Mouse (Mus musculus) MEL (cell line): Measurements from ENCODE around the gene Olfr1328. TPM values are rescaled to one million over a fixed set of nuclear protein-coding genes. Genes with fewer than 3 reads are reported as not detected.

Source experiments
- DNase-seq: peaks from one replicate; pipeline ENCODE4 v3.0.0; 2011; ENCODE audit warnings: low read depth, low spot score
- H3K27ac ChIP-seq: 2 replicates; pipeline ENCODE4 v1.5.1; 2012; ENCODE audit warnings: low read depth, mild to moderate bottlenecking, control low read depth, low read length, moderate library complexity; ENCODE audit not compliant: control insufficient read depth
- H3K27me3 ChIP-seq, 2 experiments: fragments of 150-350 bp in 1 of 2; sonication (generic) in 1 of 2; 2 replicates each; pipeline ENCODE4 v1.6.1; 2012; ENCODE audit warnings: low read length in 2 of 2, mild to moderate bottlenecking in 2 of 2, improper control_type of control experiment in 1 of 2, moderate library complexity in 1 of 2; ENCODE audit not compliant: insufficient read depth in 2 of 2, control insufficient read depth in 1 of 2
- H3K36me3 ChIP-seq, 2 experiments: 2 replicates each; pipeline ENCODE4 v1.6.1; 2012 to 2014; ENCODE audit warnings: low read length in 2 of 2, improper control_type of control experiment in 1 of 2, inconsistent platforms in 1 of 2, mild to moderate bottlenecking in 1 of 2; ENCODE audit not compliant: insufficient read depth in 2 of 2, control insufficient read depth in 1 of 2
- H3K4me1 ChIP-seq, 2 experiments: fragments of 150-350 bp in 1 of 2; sonication (generic) in 1 of 2; 2 replicates each; pipeline ENCODE4 v1.6.1; 2012; ENCODE audit warnings: low read length in 2 of 2, improper control_type of control experiment in 1 of 2, mild to moderate bottlenecking in 1 of 2; ENCODE audit not compliant: insufficient read depth in 2 of 2, control insufficient read depth in 1 of 2
- H3K4me3 ChIP-seq, 2 experiments: fragments of 150-350 bp in 1 of 2; sonication (generic) in 1 of 2; 2 replicates each; pipeline ENCODE4 v1.5.1; 2012; ENCODE audit warnings: low read depth in 2 of 2, low read length in 2 of 2, mild to moderate bottlenecking in 2 of 2, moderate library complexity in 2 of 2, control low read depth in 1 of 2, improper control_type of control experiment in 1 of 2; ENCODE audit not compliant: control insufficient read depth in 1 of 2, insufficient read depth in 1 of 2
- H3K79me2 ChIP-seq: 2 replicates; pipeline ENCODE4 v1.6.1; 2012; ENCODE audit warnings: mild to moderate bottlenecking, low read length, moderate library complexity; ENCODE audit not compliant: control insufficient read depth, poor library complexity, insufficient read depth
- H3K9ac ChIP-seq: 2 replicates; pipeline ENCODE4 v1.6.1; 2012; ENCODE audit warnings: low read depth, mild to moderate bottlenecking, control low read depth, low read length, moderate library complexity; ENCODE audit not compliant: control insufficient read depth, poor library complexity, severe bottlenecking
- H3K9me3 ChIP-seq: fragments of 150-350 bp; sonication (generic); replicated peaks from 2 replicates; pipeline ENCODE4 v1.6.1; 2012; ENCODE audit warnings: mild to moderate bottlenecking, low read length, improper control_type of control experiment, moderate library complexity; ENCODE audit not compliant: insufficient read depth
- CHD1 ChIP-seq: IDR thresholded peaks from 2 replicates; pipeline ENCODE4 v1.6.1; 2012; ENCODE audit warnings: low read depth, mild to moderate bottlenecking, inconsistent platforms, low read length, improper control_type of control experiment
- ETS1 ChIP-seq: IDR thresholded peaks from 2 replicates; pipeline ENCODE4 v1.6.1; 2012; ENCODE audit warnings: low read depth, mild to moderate bottlenecking, inconsistent platforms, low read length, improper control_type of control experiment, moderate library complexity
- MYC ChIP-seq: IDR thresholded peaks from 2 replicates; pipeline ENCODE4 v1.6.1; 2011; ENCODE audit warnings: low read depth, mild to moderate bottlenecking, low read length, improper control_type of control experiment, moderate library complexity
- RAD21 ChIP-seq: IDR thresholded peaks from 2 replicates; pipeline ENCODE4 v1.6.1; 2011; ENCODE audit warnings: mild to moderate bottlenecking, low read depth, low read length, improper control_type of control experiment
- SMC3 ChIP-seq: IDR thresholded peaks from 2 replicates; pipeline ENCODE4 v1.6.1; 2011; ENCODE audit warnings: low read depth, low read length, improper control_type of control experiment
- polyA plus RNA-seq, 2 experiments: library from polyadenylated mRNA; stranded (reverse) in 1 of 2; unstranded in 1 of 2; fragments of >175 nt in 1 of 2; fragments of >200 nt in 1 of 2; gene quantifications; 2 replicates each; pipeline versions ENCODE4 v1.2.1 to v1.2.4; 2012; ENCODE audit warnings: low replicate concordance in 2 of 2, low read depth in 1 of 2; ENCODE audit not compliant: insufficient read length in 2 of 2, insufficient read depth in 1 of 2, missing spikeins in 1 of 2
- total RNA-seq: library from RNA; depleted of rRNA; stranded (reverse); fragments of 300-350 nt; gene quantifications from 2 replicates; pipeline ENCODE4 v1.2.3, GENCODE M21; 2012; rRNA removed

Gene Olfr1328
- total and polyA plus RNA-seq, 3 experiments: not detected

GRCm38 (mm10) chr4:118901981-118902380, 36.4 kb downstream of the Olfr1328 start:
- Histone ChIP-seq H3K4me3 (no peak overlapping the region), H3K27me3 (no peaks in the 10 kb centered on the region), H3K4me1 (no peaks in the 10 kb centered on the region), H3K36me3 (no peaks in the 10 kb centered on the region), H3K79me2 (no peaks in the 10 kb centered on the region), H3K9ac (no peak overlapping the region), H3K9me3 (no peaks in the 10 kb centered on the region), H3K27ac (no peak overlapping the region)
- no peak for DNase-seq
- TF ChIP-seq ETS1: no peak
- TF ChIP-seq RAD21: no peak

GRCm38 (mm10) chr4:118888297-118888696, 50.1 kb downstream of the Olfr1328 start, which contains the start of gene Olfr1330:
TSS of gene Olfr1330 (plus strand) at chr4:118888597.
- TF ChIP-seq CHD1: no peak
- no peak for TF ChIP-seq SMC3
- no peak for TF ChIP-seq MYC

More at GRCm38 (mm10) chr4:118888297-118888696, 50.1 kb downstream of the Olfr1328 start, which contains the start of gene Olfr1330:
- no peak for DNase-seq
- Histone ChIP-seq H3K27me3 (peaks cover 0 to 2% of the 10 kb centered on the region in 2 experiments; a peak in 2 of 4 replicates), H3K4me1 (no peaks in the 10 kb centered on the region), H3K36me3 (no peaks in the 10 kb centered on the region), H3K4me3 (no peak within 1 kb of the TSS), H3K27ac (no peak within 1 kb of the TSS), H3K9ac (no peak within 1 kb of the TSS), H3K9me3 (no peaks in the 10 kb centered on the region), H3K79me2 (no peaks in the 10 kb centered on the region)

Other genes with a start within 250 kb of the Olfr1328 start
- gene Olfr1342, start 245.9 kb downstream of the Olfr1328 start, total RNA-seq: not detected in 2 replicates
- not detected for gene Olfr1342, start 245.9 kb downstream of the Olfr1328 start, polyA plus RNA-seq
- not detected in 2 replicates for gene Olfr1341, start 235.1 kb downstream of the Olfr1328 start, total RNA-seq
- gene Olfr1341, start 235.1 kb downstream of the Olfr1328 start, polyA plus RNA-seq: not detected
- gene Olfr1340, start 218.5 kb downstream of the Olfr1328 start, total RNA-seq: not detected in 2 replicates
- not detected for gene Olfr1340, start 218.5 kb downstream of the Olfr1328 start, polyA plus RNA-seq
- not detected in 2 replicates for gene Olfr1339, start 206.4 kb downstream of the Olfr1328 start, total RNA-seq
- gene Olfr1339, start 206.4 kb downstream of the Olfr1328 start, polyA plus RNA-seq: not detected
- not detected in 2 replicates for gene Olfr1338, start 179.9 kb downstream of the Olfr1328 start, total RNA-seq
- not detected for gene Olfr1338, start 179.9 kb downstream of the Olfr1328 start, polyA plus RNA-seq
- gene Olfr1337, start 156.0 kb downstream of the Olfr1328 start, total RNA-seq: not detected in 2 replicates
- gene Olfr1337, start 156.0 kb downstream of the Olfr1328 start, polyA plus RNA-seq: not detected
- gene Olfr1335, start 128.7 kb downstream of the Olfr1328 start, total RNA-seq: not detected in 2 replicates
- not detected for gene Olfr1335, start 128.7 kb downstream of the Olfr1328 start, polyA plus RNA-seq
- gene Olfr1333, start 102.3 kb downstream of the Olfr1328 start, total RNA-seq: not detected in 2 replicates
- not detected for gene Olfr1333, start 102.3 kb downstream of the Olfr1328 start, polyA plus RNA-seq
- not detected in 2 replicates for gene Olfr1331, start 74.0 kb downstream of the Olfr1328 start, total RNA-seq
- not detected for gene Olfr1331, start 74.0 kb downstream of the Olfr1328 start, polyA plus RNA-seq
- gene Olfr1330, start 50.0 kb downstream of the Olfr1328 start, total RNA-seq: not detected in 2 replicates
- not detected for gene Olfr1330, start 50.0 kb downstream of the Olfr1328 start, polyA plus RNA-seq
- not detected in 2 replicates for gene Olfr1329, start 21.1 kb downstream of the Olfr1328 start, total RNA-seq
- gene Olfr1329, start 21.1 kb downstream of the Olfr1328 start, polyA plus RNA-seq: not detected
- gene Lao1, start 23.0 kb upstream of the Olfr1328 start, total RNA-seq: not detected in 2 replicates
- not detected for gene Lao1, start 23.0 kb upstream of the Olfr1328 start, polyA plus RNA-seq
- gene Slc2a1, start 170.1 kb upstream of the Olfr1328 start, total RNA-seq: 15.9 and 47.3 TPM in 2 replicates
- gene Slc2a1, start 170.1 kb upstream of the Olfr1328 start, polyA plus RNA-seq: 10 to 100 TPM in 1 of 2 experiments, not detected in 1; 99.5 TPM
- 6.3 and 6.7 TPM in 2 replicates for gene Zfp691, start 235.6 kb upstream of the Olfr1328 start, total RNA-seq
- gene Zfp691, start 235.6 kb upstream of the Olfr1328 start, polyA plus RNA-seq: 1 to 10 TPM in 1 of 2 experiments, not detected in 1; 9.9 TPM